Mouse (Mus musculus) forebrain, embryonic 10.5 days (tissue): ENCODE data around the gene Zfp961. TPM values are rescaled to one million over a fixed set of nuclear protein-coding genes. Genes with fewer than 3 reads are reported as not detected.
"Not testable (repeated sequence)": the region's sequence is repeated elsewhere in the genome, so short reads cannot be mapped to it uniquely, and the experiment has no call there.

ENCODE experiments used
- DNase-seq: peaks from one replicate; pipeline ENCODE4 v3.0.0-alpha.2; 2017; ENCODE audit warnings: low spot score; ENCODE audit errors: extremely low spot score
- H3K27ac ChIP-seq: fragments of 300-500 bp; sonication (generic); 2 replicates; pipeline ENCODE4 v1.5.1; 2016; ENCODE audit warnings: mild to moderate bottlenecking
- H3K27me3 ChIP-seq: fragments of 300-500 bp; sonication (generic); 2 replicates; pipeline ENCODE4 v1.6.1; 2016; ENCODE audit warnings: mild to moderate bottlenecking; ENCODE audit not compliant: poor library complexity, severe bottlenecking
- H3K36me3 ChIP-seq: fragments of 300-500 bp; sonication (generic); replicated peaks from 2 replicates; pipeline ENCODE4 v1.6.1; 2016; ENCODE audit warnings: mild to moderate bottlenecking, moderate library complexity
- H3K4me1 ChIP-seq: fragments of 300-500 bp; sonication (generic); 2 replicates; pipeline ENCODE4 v1.6.1; 2016
- H3K4me3 ChIP-seq: fragments of 300-500 bp; sonication (generic); 2 replicates; pipeline ENCODE4 v1.5.1; 2016; ENCODE audit warnings: mild to moderate bottlenecking, moderate library complexity
- H3K9me3 ChIP-seq: fragments of 300-500 bp; sonication (generic); 2 replicates; pipeline ENCODE4 v1.6.1; 2016; ENCODE audit warnings: mild to moderate bottlenecking, moderate library complexity
- WGBS: fragments of 180-500 bp; shearing (Covaris S2); methylation state at CpG from one replicate; pipeline ENCODE4 v1.1.7; 2016; 5-methylcytosine and 5-hydroxymethylcytosine counted together
- polyA plus RNA-seq: library from polyadenylated mRNA; unstranded; fragments of >200 nt; fragmentation: Nextera tagmentation; extraction: Ambion mirVana; gene quantifications from 2 replicates; pipeline ENCODE4 v1.2.1, GENCODE M21; 2016

Gene Zfp961
- polyA plus RNA-seq, 1 experiment from 2014 or later = 27.8 TPM

DNA sequence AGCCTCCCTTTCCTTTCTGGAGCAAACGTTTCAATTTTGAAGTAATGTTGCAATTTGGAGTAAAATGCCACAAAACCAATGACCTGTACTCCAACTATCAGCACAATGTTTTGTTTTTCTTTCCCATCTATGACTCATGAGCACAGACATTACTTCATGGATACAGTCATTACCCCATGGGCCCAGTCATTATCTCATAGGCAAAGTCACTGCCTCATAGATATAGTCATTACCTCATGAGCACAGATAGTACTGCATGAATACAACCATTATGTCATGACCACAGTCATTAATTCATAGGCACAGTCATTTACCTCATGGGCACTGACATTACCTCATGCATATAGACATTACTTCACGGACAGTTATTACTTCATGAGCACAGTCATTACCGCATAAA lies 55.1 kb downstream of the Zfp961 start:
- WGBS = 82% methylated on average over 3 of the region's 3 CpGs
- no peaks in the 10 kb centered on the region for H3K9me3 ChIP-seq
- no peak overlapping the region for H3K4me3 ChIP-seq
- no peak overlapping the region for H3K27ac ChIP-seq
- no peaks in the 10 kb centered on the region for H3K27me3 ChIP-seq
- no peaks in the 10 kb centered on the region for H3K36me3 ChIP-seq
- H3K4me1 ChIP-seq = no peaks in the 10 kb centered on the region
- no peak for DNase-seq

DNA sequence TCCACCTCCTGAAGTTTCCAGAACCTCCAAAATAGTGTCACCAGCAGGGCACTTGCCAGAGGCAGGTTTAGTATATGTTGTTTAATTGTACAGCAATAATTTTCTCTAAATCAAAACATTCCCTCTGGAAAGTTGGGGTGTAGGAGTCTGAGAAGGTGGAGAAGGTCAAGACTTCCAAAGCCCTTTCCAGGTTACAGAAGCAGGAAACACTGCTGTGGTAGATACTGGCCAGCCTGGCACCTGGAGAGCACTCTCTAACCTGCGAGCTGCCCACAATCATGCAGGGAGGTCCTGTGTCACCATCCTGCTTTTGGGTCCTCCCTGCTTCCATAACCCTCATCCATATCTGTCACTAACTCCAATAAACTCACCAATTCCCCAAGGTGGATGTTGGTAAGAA lies 55.9 kb downstream of the Zfp961 start:
- Histone ChIP-seq H3K36me3 (no peaks in the 10 kb centered on the region), H3K4me3 (no peak overlapping the region), H3K27ac (no peak overlapping the region), H3K9me3 (no peaks in the 10 kb centered on the region), H3K4me1 (no peaks in the 10 kb centered on the region), H3K27me3 (no peaks in the 10 kb centered on the region)
- WGBS = 84% methylated on average over 1 of the region's 1 CpGs
- no peak for DNase-seq

DNA sequence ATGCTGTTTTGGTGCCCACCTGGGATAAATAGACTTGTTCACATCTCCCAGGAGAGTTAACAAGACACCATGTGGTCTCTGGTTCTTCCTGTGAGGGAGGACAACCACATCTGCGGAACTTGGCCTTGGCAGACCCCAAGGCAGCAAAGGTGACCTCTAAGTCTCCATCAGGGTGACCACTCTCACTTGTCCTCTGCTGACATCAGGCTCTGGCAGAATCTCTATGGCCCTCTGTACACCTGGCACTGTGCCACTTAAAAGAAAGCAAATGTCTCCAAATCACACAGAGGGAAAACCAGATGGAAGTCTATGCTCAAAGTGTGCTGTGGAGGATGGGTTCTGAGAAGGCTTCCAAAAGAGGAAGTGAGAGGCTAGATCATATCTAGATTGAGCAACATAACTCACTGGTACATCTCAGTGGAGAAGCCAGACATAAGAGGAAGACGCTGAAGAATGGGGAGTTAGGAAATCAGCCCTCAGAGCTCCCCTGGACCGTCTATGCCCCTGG lies 57.4 kb downstream of the Zfp961 start:
- DNase-seq = no peak
- 79% methylated on average over 3 of the region's 3 CpGs for WGBS
- H3K4me1 ChIP-seq = no peaks in the 10 kb centered on the region
- H3K27ac ChIP-seq = no peak overlapping the region
- H3K36me3 ChIP-seq = no peaks in the 10 kb centered on the region
- H3K4me3 ChIP-seq = no peak overlapping the region
- H3K9me3 ChIP-seq = no peaks in the 10 kb centered on the region
- no peaks in the 10 kb centered on the region for H3K27me3 ChIP-seq

DNA sequence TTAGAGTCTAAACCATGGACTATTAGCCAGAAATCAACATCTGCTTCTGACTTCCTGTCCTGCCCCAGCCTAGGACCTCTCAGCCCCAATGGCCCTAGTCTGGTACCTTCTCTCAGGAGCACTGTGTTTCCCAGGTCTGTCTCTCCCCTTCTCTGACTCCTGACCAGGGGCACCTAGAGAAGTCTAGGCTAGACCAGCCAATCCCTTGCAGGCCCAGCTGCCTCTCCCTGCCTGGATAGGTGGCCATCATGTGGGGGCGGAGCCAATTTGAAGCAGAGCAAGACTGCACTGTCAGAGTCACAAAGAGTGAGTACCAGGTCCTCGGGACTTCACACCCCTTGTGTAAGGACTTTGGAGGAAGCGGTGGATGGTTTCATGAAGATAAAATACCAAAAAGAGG lies 58.6 kb downstream of the Zfp961 start, which contains the start of gene Cyp4f18:
Gene Cyp4f18, minus strand, starts transcription at position 154 of the 400 bp plus-strand sequence.
- WGBS = 76% methylated on average over 3 of the region's 3 CpGs
- Histone ChIP-seq H3K4me1 (no peaks in the 10 kb centered on the region), H3K36me3 (no peaks in the 10 kb centered on the region), H3K4me3 (no peak within 1 kb of the TSS), H3K27ac (no peak within 1 kb of the TSS), H3K27me3 (no peaks in the 10 kb centered on the region), H3K9me3 (no peaks in the 10 kb centered on the region)
- DNase-seq = no peak

DNA sequence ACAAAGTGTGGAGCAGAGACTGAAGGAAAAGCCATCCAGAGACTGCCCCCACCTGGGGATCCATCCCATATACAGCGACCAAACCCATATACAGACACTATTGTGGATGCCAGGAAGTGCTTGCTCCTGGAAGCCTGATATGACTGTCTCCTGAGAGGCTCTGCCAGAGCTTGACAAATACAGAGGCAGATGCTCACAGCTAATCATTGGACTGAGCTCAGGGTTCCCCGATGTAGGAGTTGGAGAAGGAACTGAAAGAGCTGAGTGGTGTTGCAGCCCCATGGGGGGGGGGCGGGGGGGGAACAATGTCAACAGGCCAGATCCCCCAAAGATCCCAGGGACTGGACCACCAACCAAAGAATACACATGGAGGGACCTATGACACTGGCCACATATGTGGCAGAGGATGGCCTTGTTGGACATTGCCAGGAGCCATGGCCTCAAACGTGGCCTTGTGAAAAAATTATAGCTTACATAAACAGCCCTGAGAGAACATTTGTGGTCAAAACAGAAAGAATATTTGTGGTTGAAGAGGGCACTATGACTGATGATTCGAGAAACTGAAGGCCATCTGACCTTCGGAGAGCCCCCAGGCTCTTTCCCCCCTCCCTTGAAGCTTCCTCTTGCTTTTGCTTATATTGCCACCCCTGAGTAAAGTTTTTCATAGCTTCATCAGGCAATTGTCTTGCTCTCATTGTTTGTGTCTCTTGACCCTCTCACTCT lies 62.8 kb downstream of the Zfp961 start:
- not testable (repeated sequence) for DNase-seq, H3K9me3 ChIP-seq, H3K36me3 ChIP-seq, H3K27ac ChIP-seq, H3K4me1 ChIP-seq, H3K27me3 ChIP-seq, H3K4me3 ChIP-seq
- 81% methylated on average over 6 of the region's 6 CpGs for WGBS

DNA sequence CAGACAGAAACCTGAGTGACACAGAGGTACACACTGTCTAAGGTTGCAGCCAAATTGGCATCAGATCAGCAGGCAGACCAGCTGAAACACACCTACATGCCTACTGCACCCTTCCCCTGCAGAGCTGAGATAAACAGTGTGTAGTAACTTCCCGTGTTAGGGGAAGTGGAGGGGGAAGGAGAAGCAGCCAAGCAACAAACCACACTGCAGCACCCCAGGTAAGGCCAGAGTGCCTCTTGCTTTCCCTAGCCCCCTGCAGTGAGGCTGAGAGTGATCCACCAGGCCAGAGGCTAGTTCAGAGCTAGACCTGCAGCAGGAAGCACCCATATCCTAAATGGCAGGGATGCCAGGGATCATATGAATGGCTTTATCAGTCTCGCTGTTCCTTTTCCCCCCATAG lies 66.5 kb downstream of the Zfp961 start:
- H3K4me3 ChIP-seq, H3K27me3 ChIP-seq, H3K9me3 ChIP-seq, H3K4me1 ChIP-seq, H3K36me3 ChIP-seq, H3K27ac ChIP-seq, DNase-seq: not testable (repeated sequence)
- 69% methylated on average over 2 of the region's 2 CpGs for WGBS

DNA sequence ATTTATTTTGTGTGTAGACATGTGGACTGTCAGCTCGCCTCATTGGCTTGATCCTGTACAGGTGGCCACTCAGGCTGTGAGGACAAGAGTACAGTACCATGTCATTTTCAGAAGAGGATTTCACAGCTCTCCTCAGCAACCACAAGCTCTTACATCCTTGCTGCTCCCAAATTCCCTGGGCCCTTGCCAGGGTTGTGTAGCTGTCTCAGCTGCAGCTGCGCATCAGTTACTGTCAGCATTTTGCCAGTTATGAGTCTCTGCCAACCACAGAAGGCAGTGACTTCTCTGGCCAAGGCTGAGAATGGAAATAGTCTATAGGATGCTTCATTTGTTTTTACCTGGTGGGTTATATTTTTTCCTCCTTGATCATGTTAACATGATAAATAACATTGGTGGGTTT lies 67.3 kb downstream of the Zfp961 start:
- DNase-seq = no peak
- no peak overlapping the region for H3K4me3 ChIP-seq
- H3K36me3 ChIP-seq = no peaks in the 10 kb centered on the region
- H3K27me3 ChIP-seq = no peaks in the 10 kb centered on the region
- no peaks in the 10 kb centered on the region for H3K9me3 ChIP-seq
- WGBS = 82% methylated on average over 2 of the region's 2 CpGs
- no peak overlapping the region for H3K27ac ChIP-seq
- no peaks in the 10 kb centered on the region for H3K4me1 ChIP-seq

DNA sequence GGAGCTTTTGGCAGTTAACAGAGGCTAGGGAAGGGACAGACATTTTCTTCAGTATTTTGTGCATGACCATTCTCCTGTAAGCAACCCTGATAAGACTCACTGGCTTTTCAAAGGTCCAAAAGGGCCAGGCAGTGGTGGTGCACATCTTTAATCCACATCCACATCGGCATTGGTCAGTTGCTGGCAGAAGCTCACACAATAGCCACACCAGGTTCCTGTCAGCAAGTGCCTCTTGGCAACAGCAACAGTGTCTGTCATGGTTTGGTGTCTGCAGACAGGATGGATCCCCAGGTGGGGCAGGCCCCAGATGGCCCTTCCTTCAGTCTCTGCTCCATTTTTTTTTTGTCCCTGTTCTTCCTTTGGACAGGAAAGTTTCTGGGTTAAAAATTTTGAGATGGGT lies 68.2 kb downstream of the Zfp961 start:
- WGBS = 80% methylated on average over 1 of the region's 1 CpGs
- H3K27ac ChIP-seq, H3K36me3 ChIP-seq, H3K27me3 ChIP-seq, DNase-seq, H3K4me1 ChIP-seq, H3K9me3 ChIP-seq, H3K4me3 ChIP-seq: not testable (repeated sequence)

DNA sequence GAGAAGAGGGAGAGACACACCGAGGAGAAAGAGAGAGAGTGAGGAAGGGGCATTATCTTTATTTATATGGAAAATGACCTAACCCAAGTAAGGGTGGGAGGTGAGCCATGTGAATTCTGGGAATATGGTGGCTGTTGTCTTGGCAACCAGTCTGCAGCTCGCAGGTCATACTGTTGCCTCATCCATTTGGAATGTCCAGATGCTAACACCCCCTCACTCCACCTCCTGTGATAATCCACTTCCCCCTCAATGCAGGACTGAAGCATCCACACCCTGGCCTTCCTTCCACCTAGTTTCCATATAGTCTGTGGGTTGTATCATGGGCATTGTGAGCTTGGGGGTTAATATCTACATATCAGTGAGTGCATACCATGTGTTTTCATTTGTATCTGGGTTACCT lies 69.0 kb downstream of the Zfp961 start:
- H3K4me3 ChIP-seq = no peak overlapping the region
- no peaks in the 10 kb centered on the region for H3K9me3 ChIP-seq
- no peak for DNase-seq
- H3K36me3 ChIP-seq = no peaks in the 10 kb centered on the region
- H3K27me3 ChIP-seq = no peaks in the 10 kb centered on the region
- no peaks in the 10 kb centered on the region for H3K4me1 ChIP-seq
- H3K27ac ChIP-seq = no peak overlapping the region
- WGBS = 74% methylated on average over 2 of the region's 2 CpGs

DNA sequence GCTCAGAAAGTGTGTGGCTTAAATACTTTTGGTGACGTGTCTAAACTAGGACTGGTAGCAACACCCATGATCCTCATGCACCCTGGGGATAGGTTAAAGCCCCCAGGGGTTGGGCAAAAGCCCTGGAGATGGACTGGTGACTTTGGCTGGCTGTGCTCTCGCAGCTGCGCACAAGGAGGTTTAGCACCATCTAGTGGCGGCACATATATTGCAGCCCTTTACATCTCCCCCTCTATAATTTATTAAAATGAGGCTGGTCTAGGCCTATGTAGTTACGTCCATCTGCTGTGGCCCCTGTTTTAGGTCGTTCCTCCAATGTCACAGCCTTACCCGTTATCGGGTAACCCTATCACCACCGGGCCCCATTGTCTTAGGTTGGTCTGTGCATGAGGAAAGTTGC lies 74.0 kb downstream of the Zfp961 start:
- H3K27ac ChIP-seq, H3K4me3 ChIP-seq, H3K9me3 ChIP-seq, H3K27me3 ChIP-seq, H3K4me1 ChIP-seq, H3K36me3 ChIP-seq, DNase-seq: not testable (repeated sequence)
- 15% methylated on average over 5 of the region's 9 CpGs for WGBS

DNA sequence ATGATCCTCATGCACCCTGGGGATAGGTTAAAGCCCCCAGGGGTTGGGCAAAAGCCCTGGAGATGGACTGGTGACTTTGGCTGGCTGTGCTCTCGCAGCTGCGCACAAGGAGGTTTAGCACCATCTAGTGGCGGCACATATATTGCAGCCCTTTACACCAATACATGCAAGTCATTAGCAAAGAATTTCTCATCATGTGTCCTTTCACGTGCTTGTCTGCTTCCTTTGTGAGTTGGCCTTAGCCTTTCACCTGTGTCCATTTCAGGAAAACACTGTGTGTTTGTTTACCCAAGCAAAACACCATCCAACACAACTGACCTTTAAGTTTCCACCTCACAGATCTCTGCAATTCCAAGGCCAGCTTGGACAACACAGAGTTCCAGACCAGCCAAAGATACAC lies 82.1 kb downstream of the Zfp961 start:
- H3K27me3 ChIP-seq, H3K36me3 ChIP-seq, H3K4me1 ChIP-seq, H3K27ac ChIP-seq, H3K9me3 ChIP-seq, H3K4me3 ChIP-seq: not testable (repeated sequence)
- peak; percentile 18 for DNase-seq
- 41% methylated on average over 4 of the region's 4 CpGs for WGBS

DNA sequence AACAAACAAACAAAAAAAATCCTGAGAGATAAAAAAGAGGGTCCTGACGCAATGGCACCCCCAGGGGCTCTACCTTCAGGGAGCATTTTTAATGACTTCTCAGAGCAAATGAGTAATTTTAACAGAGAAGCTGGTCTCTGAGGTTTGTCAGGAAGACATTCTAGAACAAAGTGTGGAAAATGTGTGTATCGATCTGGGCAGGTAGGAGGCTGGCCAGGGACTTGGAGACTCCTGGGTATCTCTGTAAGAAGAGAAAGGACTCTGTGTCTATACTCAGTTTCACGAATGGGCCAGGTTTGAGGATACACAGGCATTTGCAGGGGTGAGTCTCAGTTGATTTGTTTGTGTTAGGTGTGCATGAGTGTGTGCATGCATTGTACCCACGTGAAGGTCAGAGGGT lies 90.1 kb downstream of the Zfp961 start, which contains the start of gene Olfr372:
Gene Olfr372, plus strand, starts transcription at position 301 of the 400 bp plus-strand sequence.
- not testable (repeated sequence) for H3K4me3 ChIP-seq, H3K36me3 ChIP-seq, DNase-seq, H3K4me1 ChIP-seq, H3K9me3 ChIP-seq, H3K27me3 ChIP-seq, H3K27ac ChIP-seq
- 82% methylated on average over 4 of the region's 4 CpGs for WGBS

DNA sequence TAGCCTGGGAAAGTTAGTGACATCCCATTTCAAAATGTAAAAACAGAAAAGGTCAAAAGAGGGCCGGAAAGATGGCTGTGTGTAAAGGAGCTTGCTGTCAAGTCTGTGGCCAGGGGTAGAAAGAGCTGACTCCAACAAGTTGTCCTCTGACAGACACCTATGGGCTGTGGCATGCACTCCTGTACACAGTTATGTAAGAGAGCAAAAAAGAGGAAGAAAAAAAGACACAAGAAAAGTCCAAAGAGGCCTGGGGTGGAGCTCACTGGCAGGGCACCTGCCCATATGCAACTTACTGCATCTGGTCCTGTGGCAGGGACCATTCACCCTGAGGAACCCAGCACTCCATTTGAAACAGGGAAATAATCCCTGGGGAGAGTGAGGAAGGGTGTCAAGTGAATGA lies 91.7 kb downstream of the Zfp961 start:
- WGBS = 86% methylated on average over 1 of the region's 1 CpGs
- Histone ChIP-seq H3K4me1 (no peaks in the 10 kb centered on the region), H3K9me3 (no peaks in the 10 kb centered on the region), H3K4me3 (no peak overlapping the region), H3K27ac (no peak overlapping the region), H3K27me3 (no peaks in the 10 kb centered on the region), H3K36me3 (no peaks in the 10 kb centered on the region)
- no peak for DNase-seq
